Mouse (Mus musculus) ES-Bruce4 (cell line): ENCODE data around the gene Qrsl1. TPM values are rescaled to one million over a fixed set of nuclear protein-coding genes. Genes with fewer than 3 reads are reported as not detected.
A peak's percentile ranks its signal among the peaks of the same experiment; 100 is the strongest.

Experiments
- H3K27ac ChIP-seq: 2 replicates; pipeline ENCODE4 v1.5.1; 2012; ENCODE audit warnings: low read length, inconsistent platforms; ENCODE audit not compliant: insufficient read depth
- H3K27me3 ChIP-seq: 2 replicates; pipeline ENCODE4 v1.6.1; 2012; ENCODE audit warnings: mild to moderate bottlenecking, low read length, inconsistent platforms; ENCODE audit not compliant: control insufficient read depth, poor library complexity, insufficient read depth, severe bottlenecking
- H3K36me3 ChIP-seq: 2 replicates; pipeline ENCODE4 v1.6.1; 2012; ENCODE audit warnings: inconsistent platforms, mild to moderate bottlenecking, low read length, moderate library complexity; ENCODE audit not compliant: control insufficient read depth, poor library complexity, insufficient read depth, severe bottlenecking
- H3K4me1 ChIP-seq: one replicate; pipeline ENCODE4 v1.8.1; 2011; ENCODE audit warnings: low read length; ENCODE audit not compliant: control insufficient read depth, insufficient read depth
- H3K4me3 ChIP-seq: 2 replicates; pipeline ENCODE4 v1.5.1; 2011; ENCODE audit warnings: low read depth, mild to moderate bottlenecking, low read length
- H3K9ac ChIP-seq: 2 replicates; pipeline ENCODE4 v1.6.1; 2012; ENCODE audit warnings: low read depth, mild to moderate bottlenecking, inconsistent platforms; ENCODE audit not compliant: poor library complexity, severe bottlenecking
- H3K9me3 ChIP-seq: replicated peaks from 2 replicates; pipeline ENCODE4 v1.6.1; 2012; ENCODE audit warnings: mild to moderate bottlenecking, low read length, inconsistent platforms; ENCODE audit not compliant: control insufficient read depth, poor library complexity, insufficient read depth, severe bottlenecking
- CTCF ChIP-seq: IDR thresholded peaks from one replicate; pipeline ENCODE4 v1.8.1; 2011; ENCODE audit warnings: low read depth, low read length
- EP300 ChIP-seq: IDR thresholded peaks from 2 replicates; pipeline ENCODE4 v1.6.1; 2011; ENCODE audit warnings: low read depth, low read length; ENCODE audit not compliant: insufficient read depth
- POLR2A ChIP-seq: IDR thresholded peaks from one replicate; pipeline ENCODE4 v1.8.1; 2011; ENCODE audit warnings: low read length; ENCODE audit not compliant: insufficient read depth
- polyA plus RNA-seq: library from polyadenylated mRNA; stranded (reverse); fragments of >200 nt; gene quantifications from 2 replicates; pipeline ENCODE4 v1.2.4, GENCODE M21; 2011; ENCODE audit warnings: low read depth; ENCODE audit not compliant: missing spikeins, insufficient read depth, insufficient read length

Qrsl1 gene
- polyA plus RNA-seq, 1 experiment = 26.4 TPM

- no peak overlapping the region for H3K27ac ChIP-seq
Observed at GRCm38 (mm10) chr10:43923096-43923495, 21.6 kb upstream of the Qrsl1 start.

GRCm38 (mm10) chr10:43918696-43919608 lies 17.4 kb upstream of the Qrsl1 start:
- no peak overlapping the region for H3K4me3 ChIP-seq
- TF ChIP-seq CTCF (peak; percentile 83), EP300 (no peak)

More at GRCm38 (mm10) chr10:43923096-43923495, 21.6 kb upstream of the Qrsl1 start:
- H3K4me1 ChIP-seq = no peaks in the 10 kb centered on the region
- H3K4me3 ChIP-seq = no peak overlapping the region
- no peak for TF ChIP-seq CTCF
- H3K9me3 ChIP-seq = no peaks in the 10 kb centered on the region
- no peaks in the 10 kb centered on the region for H3K27me3 ChIP-seq
- H3K9ac ChIP-seq = no peak overlapping the region
- H3K36me3 ChIP-seq = peaks cover 10% of the 10 kb centered on the region

GRCm38 (mm10) chr10:43916737-43917136 lies 15.2 kb upstream of the Qrsl1 start:
- Histone ChIP-seq H3K4me1 (peaks cover 2% of the 10 kb centered on the region), H3K27me3 (no peaks in the 10 kb centered on the region), H3K4me3 (no peak overlapping the region), H3K27ac (no peak overlapping the region), H3K9ac (no peak overlapping the region), H3K36me3 (peaks cover 6% of the 10 kb centered on the region), H3K9me3 (no peaks in the 10 kb centered on the region)
- no peak for TF ChIP-seq EP300
- TF ChIP-seq CTCF = no peak
- no peak for TF ChIP-seq POLR2A

More at GRCm38 (mm10) chr10:43918696-43919608, 17.4 kb upstream of the Qrsl1 start:
- Histone ChIP-seq H3K9me3 (no peaks in the 10 kb centered on the region), H3K4me1 (peaks cover 2% of the 10 kb centered on the region), H3K27me3 (no peaks in the 10 kb centered on the region), H3K27ac (no peak overlapping the region), H3K9ac (no peak overlapping the region), H3K36me3 (peaks cover 10% of the 10 kb centered on the region)

DNA sequence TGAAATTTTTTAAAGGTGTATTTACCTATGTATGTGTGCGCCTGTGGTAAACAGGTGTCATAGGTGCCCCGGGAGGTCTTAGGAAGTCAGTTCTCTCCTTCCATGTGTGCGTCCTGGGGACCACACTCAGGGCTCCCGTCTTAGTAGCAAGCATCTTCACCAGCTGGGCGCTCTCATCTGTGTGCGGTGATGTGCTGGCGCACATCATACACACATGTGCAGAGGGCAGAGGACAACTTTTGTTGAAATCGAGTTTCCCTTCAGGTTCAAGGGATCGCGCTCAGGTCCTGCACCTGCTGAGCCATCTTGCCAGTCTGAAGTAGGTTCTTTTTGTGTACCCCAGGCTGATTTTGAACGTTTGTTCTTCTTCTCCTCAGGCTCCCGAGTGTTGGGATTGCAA lies 14.6 kb upstream of the Qrsl1 start:
- Histone ChIP-seq H3K9me3 (no peaks in the 10 kb centered on the region), H3K36me3 (peaks cover 1% of the 10 kb centered on the region; the same call in 1 of the 2 replicates), H3K9ac (no peak overlapping the region), H3K4me3 (no peak overlapping the region), H3K4me1 (peaks cover 2% of the 10 kb centered on the region), H3K27ac (no peak overlapping the region), H3K27me3 (no peaks in the 10 kb centered on the region)
- TF ChIP-seq CTCF = no peak
- TF ChIP-seq POLR2A = no peak
- no peak for TF ChIP-seq EP300

GRCm38 (mm10) chr10:43912236-43912635 lies 10.7 kb upstream of the Qrsl1 start:
- peaks cover 2% of the 10 kb centered on the region for H3K4me1 ChIP-seq
- no peak for TF ChIP-seq POLR2A
- TF ChIP-seq CTCF = no peak
- no peak for TF ChIP-seq EP300
- no peak overlapping the region for H3K9ac ChIP-seq
- no peak overlapping the region for H3K27ac ChIP-seq
- H3K36me3 ChIP-seq = no peaks in the 10 kb centered on the region
- no peaks in the 10 kb centered on the region for H3K27me3 ChIP-seq
- H3K4me3 ChIP-seq = no peak overlapping the region
- H3K9me3 ChIP-seq = no peaks in the 10 kb centered on the region

GRCm38 (mm10) chr10:43910873-43911142 lies 9.3 kb upstream of the Qrsl1 start:
- no peak overlapping the region for H3K9ac ChIP-seq
- H3K27ac ChIP-seq = no peak overlapping the region

More at GRCm38 (mm10) chr10:43910873-43911142, 9.3 kb upstream of the Qrsl1 start:
- no peaks in the 10 kb centered on the region for H3K9me3 ChIP-seq
- no peaks in the 10 kb centered on the region for H3K36me3 ChIP-seq
- peaks cover 2% of the 10 kb centered on the region for H3K4me1 ChIP-seq
- TF ChIP-seq POLR2A (no peak), CTCF (no peak), EP300 (no peak)
- H3K4me3 ChIP-seq = no peak overlapping the region
- no peaks in the 10 kb centered on the region for H3K27me3 ChIP-seq
